Mouse (Mus musculus): ENCODE data around the gene Mboat2. TPM values are rescaled to one million over a fixed set of nuclear protein-coding genes. Genes with fewer than 3 reads are reported as not detected.
A peak's percentile ranks its signal among the peaks of the same experiment; 100 is the strongest.

Gene Mboat2
- polyA plus RNA-seq, 1 experiment, result 0.78 TPM

GRCm38 (mm10) chr12:24974446-24975114 is 143.9 kb downstream of the Mboat2 start, which contains the start of gene Kidins220:
Gene Kidins220, plus strand, starts transcription at chr12:24974925.
- Histone ChIP-seq H3K27me3 (ENCODE audit: control insufficient read depth) (peaks cover 9% of the 10 kb centered on the region), H3K4me1 (ENCODE audit: control insufficient read depth) (peaks cover 24% of the 10 kb centered on the region), H3K4me3 (replicated peaks) (peak within 1 kb of the TSS; percentile 94), H3K36me3 (ENCODE audit: control insufficient read depth) (peaks cover 8% of the 10 kb centered on the region), H3K9me3 (ENCODE audit: control insufficient read depth, low read length) (peaks cover 2% of the 10 kb centered on the region; the same call in 1 of the 2 replicates)
- TF ChIP-seq TAL1 (IDR thresholded peaks at IDR 0.05; ENCODE audit: low read length) (no peak), GATA1 (IDR thresholded peaks at IDR 0.05; ENCODE audit: low read length) (no peak)

- H3K4me1 ChIP-seq (ENCODE audit: control insufficient read depth), result peaks cover 24% of the 10 kb centered on the region
- peak overlapping the region; percentile 94 for H3K4me3 ChIP-seq (replicated peaks)
- H3K9me3 ChIP-seq (ENCODE audit: control insufficient read depth, low read length), result peaks cover 2% of the 10 kb centered on the region; the same call in 1 of the 2 replicates
- peaks cover 7% of the 10 kb centered on the region for H3K27me3 ChIP-seq (ENCODE audit: control insufficient read depth)
- TF ChIP-seq TAL1 (IDR thresholded peaks at IDR 0.05; ENCODE audit: low read length) (no peak), GATA1 (IDR thresholded peaks at IDR 0.05; ENCODE audit: low read length) (no peak)
- peaks cover 8% of the 10 kb centered on the region for H3K36me3 ChIP-seq (ENCODE audit: control insufficient read depth)
These were observed 144.5 kb downstream of the Mboat2 start for GRCm38 (mm10) chr12:24975115-24975733.

- H3K36me3 ChIP-seq (ENCODE audit: control insufficient read depth), result peaks cover 68% of the 10 kb centered on the region
- no peaks in the 10 kb centered on the region for H3K9me3 ChIP-seq (ENCODE audit: control insufficient read depth, low read length)
- H3K27me3 ChIP-seq (ENCODE audit: control insufficient read depth), result no peaks in the 10 kb centered on the region
- peaks cover 20% of the 10 kb centered on the region for H3K4me1 ChIP-seq (ENCODE audit: control insufficient read depth)
- no peak overlapping the region for H3K4me3 ChIP-seq (replicated peaks)
- TF ChIP-seq TAL1 (IDR thresholded peaks at IDR 0.05; ENCODE audit: low read length) (no peak), GATA1 (IDR thresholded peaks at IDR 0.05; ENCODE audit: low read length) (peak; percentile 41; the same call in 1 of the 2 replicates)
These were observed 154.5 kb downstream of the Mboat2 start for GRCm38 (mm10) chr12:24985226-24985625.

- no peaks in the 10 kb centered on the region for H3K4me1 ChIP-seq (ENCODE audit: control insufficient read depth)
- no peaks in the 10 kb centered on the region for H3K27me3 ChIP-seq (ENCODE audit: control insufficient read depth)
- H3K4me3 ChIP-seq (replicated peaks), result no peak overlapping the region
- H3K9me3 ChIP-seq (ENCODE audit: control insufficient read depth, low read length), result no peaks in the 10 kb centered on the region
- no peak for TF ChIP-seq GATA1 (IDR thresholded peaks at IDR 0.05; ENCODE audit: low read length)
- no peak for TF ChIP-seq TAL1 (IDR thresholded peaks at IDR 0.05; ENCODE audit: low read length)
- H3K36me3 ChIP-seq (ENCODE audit: control insufficient read depth), result peaks cover 79% of the 10 kb centered on the region
These were observed 164.7 kb downstream of the Mboat2 start for GRCm38 (mm10) chr12:24995350-24995749.

GRCm38 (mm10) chr12:25005350-25005749 is 174.7 kb downstream of the Mboat2 start:
- H3K27me3 ChIP-seq (ENCODE audit: control insufficient read depth), result no peaks in the 10 kb centered on the region
- TF ChIP-seq GATA1 (IDR thresholded peaks at IDR 0.05; ENCODE audit: low read length), result no peak
- TF ChIP-seq TAL1 (IDR thresholded peaks at IDR 0.05; ENCODE audit: low read length), result no peak
- H3K36me3 ChIP-seq (ENCODE audit: control insufficient read depth), result peaks cover 74% of the 10 kb centered on the region
- no peaks in the 10 kb centered on the region for H3K9me3 ChIP-seq (ENCODE audit: control insufficient read depth, low read length)
- H3K4me3 ChIP-seq (replicated peaks), result no peak overlapping the region
- H3K4me1 ChIP-seq (ENCODE audit: control insufficient read depth), result no peaks in the 10 kb centered on the region

- Histone ChIP-seq H3K4me1 (ENCODE audit: control insufficient read depth) (peaks cover 3% of the 10 kb centered on the region; the same call in 1 of the 2 replicates), H3K9me3 (ENCODE audit: control insufficient read depth, low read length) (no peaks in the 10 kb centered on the region), H3K27me3 (ENCODE audit: control insufficient read depth) (no peaks in the 10 kb centered on the region), H3K36me3 (ENCODE audit: control insufficient read depth) (peaks cover 79% of the 10 kb centered on the region), H3K4me3 (replicated peaks) (no peak overlapping the region)
- TF ChIP-seq TAL1 (IDR thresholded peaks at IDR 0.05; ENCODE audit: low read length) (no peak), GATA1 (IDR thresholded peaks at IDR 0.05; ENCODE audit: low read length) (no peak)
These were observed 179.3 kb downstream of the Mboat2 start for GRCm38 (mm10) chr12:25009957-25010356.

GRCm38 (mm10) chr12:25010416-25010815 is 179.7 kb downstream of the Mboat2 start:
- Histone ChIP-seq H3K9me3 (ENCODE audit: control insufficient read depth, low read length) (no peaks in the 10 kb centered on the region), H3K36me3 (ENCODE audit: control insufficient read depth) (peaks cover 79% of the 10 kb centered on the region), H3K4me3 (replicated peaks) (no peak overlapping the region), H3K27me3 (ENCODE audit: control insufficient read depth) (no peaks in the 10 kb centered on the region), H3K4me1 (ENCODE audit: control insufficient read depth) (peaks cover 3% of the 10 kb centered on the region; the same call in 1 of the 2 replicates)
- no peak for TF ChIP-seq GATA1 (IDR thresholded peaks at IDR 0.05; ENCODE audit: low read length)
- TF ChIP-seq TAL1 (IDR thresholded peaks at IDR 0.05; ENCODE audit: low read length), result no peak

- Histone ChIP-seq H3K4me1 (ENCODE audit: control insufficient read depth) (peaks cover 3% of the 10 kb centered on the region; the same call in 1 of the 2 replicates), H3K4me3 (replicated peaks) (no peak overlapping the region), H3K27me3 (ENCODE audit: control insufficient read depth) (no peaks in the 10 kb centered on the region), H3K36me3 (ENCODE audit: control insufficient read depth) (peaks cover 85% of the 10 kb centered on the region), H3K9me3 (ENCODE audit: control insufficient read depth, low read length) (no peaks in the 10 kb centered on the region)
- TF ChIP-seq GATA1 (IDR thresholded peaks at IDR 0.05; ENCODE audit: low read length), result no peak
- no peak for TF ChIP-seq TAL1 (IDR thresholded peaks at IDR 0.05; ENCODE audit: low read length)
These were observed 181.2 kb downstream of the Mboat2 start for GRCm38 (mm10) chr12:25011733-25012367.
